Mouse (Mus musculus) testis, adult 2 months (tissue): Measurements from ENCODE around the gene Cd200. TPM values are rescaled to one million over a fixed set of nuclear protein-coding genes. Genes with fewer than 3 reads are reported as not detected.
"Not testable (repeated sequence)": the region's sequence is repeated elsewhere in the genome, so short reads cannot be mapped to it uniquely, and the experiment has no call there.

ENCODE experiments used
- H3K27ac ChIP-seq: fragments of 200-500 bp; 2 replicates; pipeline ENCODE4 v1.5.1; 2012; ENCODE audit warnings: low read depth, low read length; ENCODE audit not compliant: control insufficient read depth, insufficient read depth
- H3K27me3 ChIP-seq: fragments of 200-500 bp; 2 replicates; pipeline ENCODE4 v1.6.1; 2012; ENCODE audit warnings: mild to moderate bottlenecking, low read length, moderate library complexity; ENCODE audit not compliant: control insufficient read depth, insufficient read depth
- H3K36me3 ChIP-seq: fragments of 200-500 bp; 2 replicates; pipeline ENCODE4 v1.6.1; 2012; ENCODE audit warnings: mild to moderate bottlenecking, low read length; ENCODE audit not compliant: control insufficient read depth, insufficient read depth
- H3K4me1 ChIP-seq: fragments of 200-500 bp; 2 replicates; pipeline ENCODE4 v1.6.1; 2012; ENCODE audit warnings: low read length; ENCODE audit not compliant: control insufficient read depth, insufficient read depth
- H3K4me3 ChIP-seq: fragments of 200-500 bp; 2 replicates; pipeline ENCODE4 v1.5.1; 2012; ENCODE audit warnings: low read depth, mild to moderate bottlenecking, low read length, moderate library complexity, mixed read lengths; ENCODE audit not compliant: control insufficient read depth
- CTCF ChIP-seq: fragments of 200-500 bp; IDR thresholded peaks from 2 replicates; pipeline ENCODE4 v1.5.1; 2012; ENCODE audit warnings: low read depth, mild to moderate bottlenecking, inconsistent platforms, low read length, moderate library complexity; ENCODE audit not compliant: control insufficient read depth, insufficient read depth, insufficient replicate concordance
- POLR2A ChIP-seq: fragments of 200-500 bp; IDR thresholded peaks from 2 replicates; pipeline ENCODE4 v1.6.1; 2012; ENCODE audit warnings: low read depth, mild to moderate bottlenecking, inconsistent platforms, low read length, moderate library complexity; ENCODE audit not compliant: control insufficient read depth
- polyA plus RNA-seq: library from polyadenylated mRNA; depleted of rRNA; stranded (reverse); fragments of >200 nt; gene quantifications from 2 replicates; pipeline ENCODE4 v1.2.3, GENCODE M21; 2012; rRNA removed

Gene Cd200
- 15.9 and 16.2 TPM in 2 replicates for polyA plus RNA-seq

DNA sequence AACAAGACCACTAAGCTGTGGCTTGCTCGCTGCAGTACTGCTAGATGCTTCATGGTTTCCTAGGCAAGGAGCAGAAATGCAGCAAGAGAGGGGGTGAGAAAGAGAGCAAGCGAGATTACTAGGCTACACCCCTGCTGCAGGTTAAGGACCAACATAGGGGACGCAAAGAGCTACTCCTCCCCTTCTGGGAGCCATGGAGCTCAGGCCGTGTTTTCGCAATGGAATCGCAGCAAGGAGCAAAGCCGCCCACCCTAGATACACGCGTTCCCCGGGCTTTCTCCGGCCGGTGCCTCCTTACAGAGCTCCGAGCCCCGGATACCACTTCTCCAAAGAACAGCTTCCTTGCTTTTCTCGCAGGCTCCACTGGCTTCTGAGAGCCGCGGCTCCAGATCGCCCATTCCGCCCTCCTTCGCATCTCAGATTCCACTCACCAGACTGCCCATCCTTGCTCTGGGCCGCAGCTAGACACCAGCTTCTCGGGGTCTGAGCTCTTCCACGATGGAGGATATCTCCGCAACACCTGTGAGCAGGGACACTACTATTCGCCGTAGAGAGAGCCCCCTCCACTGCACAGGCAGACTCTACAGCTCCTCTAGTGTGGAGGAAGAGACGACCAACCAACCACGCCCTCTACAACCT, at the start of gene Cd200:
Gene Cd200 (minus strand): TSS at position 629 of the 639 bp plus-strand sequence.
- peak; percentile 29; the same call in 1 of the 2 replicates for TF ChIP-seq POLR2A
- no peak for TF ChIP-seq CTCF
- Histone ChIP-seq H3K27me3 (no peaks in the 10 kb centered on the region), H3K4me3 (peak within 1 kb of the TSS; percentile 87), H3K4me1 (peaks cover 5% of the 10 kb centered on the region; the same call in 1 of the 2 replicates), H3K27ac (peak within 1 kb of the TSS; percentile 84), H3K36me3 (no peaks in the 10 kb centered on the region)

DNA sequence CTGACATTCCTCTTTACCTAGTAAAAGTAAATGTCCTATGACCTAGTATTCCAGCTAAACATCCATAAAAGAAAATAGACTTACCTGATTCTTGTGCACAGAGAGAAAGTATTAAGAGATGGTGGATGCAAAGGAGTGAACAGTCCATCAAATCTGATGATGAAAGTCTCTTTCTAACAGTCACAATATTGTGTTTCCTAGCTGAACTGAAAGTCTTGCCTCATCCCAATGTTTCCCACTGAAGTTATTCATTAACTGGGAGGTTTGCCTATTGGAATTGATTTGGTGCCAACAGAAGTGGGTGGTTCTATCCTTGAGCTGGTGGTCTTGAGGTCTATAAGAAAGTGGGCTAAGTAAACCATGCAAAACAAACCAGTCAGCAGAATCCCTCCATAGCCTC, 45.9 kb upstream of the Cd200 start:
- TF ChIP-seq CTCF: no peak
- TF ChIP-seq POLR2A: no peak
- Histone ChIP-seq H3K27me3 (no peaks in the 10 kb centered on the region), H3K4me1 (no peaks in the 10 kb centered on the region), H3K36me3 (no peaks in the 10 kb centered on the region), H3K4me3 (no peak overlapping the region), H3K27ac (no peak overlapping the region)

DNA sequence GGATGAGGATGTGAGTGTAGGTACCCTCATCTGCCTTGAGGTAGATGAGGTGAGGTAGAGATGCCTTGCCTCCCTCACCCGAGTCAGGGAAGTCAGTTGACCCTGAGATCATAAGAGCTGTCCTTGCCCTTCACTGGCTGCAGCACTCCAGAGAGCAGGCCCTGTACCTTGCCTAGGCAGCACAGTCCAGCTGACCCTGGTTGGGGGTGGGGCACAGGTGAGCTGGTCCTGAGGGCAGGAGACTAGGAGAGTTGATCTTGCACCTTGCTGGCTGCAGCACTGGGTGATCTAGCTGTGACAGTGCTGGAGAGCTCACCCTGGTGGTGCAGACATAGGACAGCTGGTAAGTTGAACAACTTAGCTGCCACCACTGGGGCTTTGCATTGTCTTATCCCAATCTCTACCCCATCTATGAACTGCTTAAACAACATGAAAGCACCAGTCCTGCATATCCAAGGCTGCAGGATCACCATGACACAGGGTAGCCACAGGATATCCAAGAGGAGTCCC, 28.4 kb upstream of the Cd200 start:
- no peaks in the 10 kb centered on the region for H3K36me3 ChIP-seq
- no peak overlapping the region for H3K4me3 ChIP-seq
- no peak overlapping the region for H3K27ac ChIP-seq
- TF ChIP-seq POLR2A: no peak
- TF ChIP-seq CTCF: no peak
- no peaks in the 10 kb centered on the region for H3K4me1 ChIP-seq
- H3K27me3 ChIP-seq: no peaks in the 10 kb centered on the region

DNA sequence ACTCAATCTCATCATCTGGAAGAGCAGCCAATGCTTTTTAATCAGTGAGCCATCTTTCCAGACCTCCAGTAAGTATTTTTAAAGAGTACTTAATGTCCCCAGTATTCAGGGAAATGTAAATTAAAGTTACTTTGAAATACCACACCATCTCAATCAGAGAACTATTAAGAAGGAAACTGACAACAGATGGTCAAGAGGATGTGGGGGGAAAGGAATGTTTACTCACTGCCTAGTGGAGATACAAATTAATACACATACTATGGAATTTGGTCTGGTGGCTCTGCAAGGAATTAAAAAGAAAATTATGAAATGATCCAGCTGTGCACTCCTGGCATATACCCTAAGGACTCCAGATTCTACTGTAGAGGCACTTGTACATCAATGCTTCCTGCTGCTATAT, 26.7 kb upstream of the Cd200 start:
- TF ChIP-seq CTCF (no peak), POLR2A (no peak)
- H3K27ac ChIP-seq: no peak overlapping the region
- H3K27me3 ChIP-seq: no peaks in the 10 kb centered on the region
- no peak overlapping the region for H3K4me3 ChIP-seq
- no peaks in the 10 kb centered on the region for H3K36me3 ChIP-seq
- no peaks in the 10 kb centered on the region for H3K4me1 ChIP-seq

DNA sequence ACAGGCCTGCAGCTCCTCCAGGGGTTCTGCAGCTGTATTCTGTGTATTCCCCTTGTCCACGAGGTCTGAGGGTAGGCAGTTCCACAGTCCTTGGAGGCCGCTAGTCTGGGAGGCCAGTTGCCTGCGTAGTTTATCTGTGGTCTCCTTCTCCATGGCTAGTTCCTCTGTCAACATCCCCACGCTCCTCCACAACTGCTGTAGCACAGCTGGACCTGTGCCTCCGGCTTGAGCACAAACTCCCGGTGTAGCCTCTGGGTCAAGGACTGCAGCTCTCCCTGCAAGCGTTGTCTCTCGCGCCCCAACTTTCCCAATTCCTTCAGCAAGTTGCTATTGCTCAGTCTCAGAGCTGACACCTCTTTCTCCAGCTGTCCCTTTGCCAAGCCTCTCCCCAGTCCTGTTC, 18.8 kb upstream of the Cd200 start:
- TF ChIP-seq CTCF (no peak), POLR2A (no peak)
- no peak overlapping the region for H3K27ac ChIP-seq

DNA sequence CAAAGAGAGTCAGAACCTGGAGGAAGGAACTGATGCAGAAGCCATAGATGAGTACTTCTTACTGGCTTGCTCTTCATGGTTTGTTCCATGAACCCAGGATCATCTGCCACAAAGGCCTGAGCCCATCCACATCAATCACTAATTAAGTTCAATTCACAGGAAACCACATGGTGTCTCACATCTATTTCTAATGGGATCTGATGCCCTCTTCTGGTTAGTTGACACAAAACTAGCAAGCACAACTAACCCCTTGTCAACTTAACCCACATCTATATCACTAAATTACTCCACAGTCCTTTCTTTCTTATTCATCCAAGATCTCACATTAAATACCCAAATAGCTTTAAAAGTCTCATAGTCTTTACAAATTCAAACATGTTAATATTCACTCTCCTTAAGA, 4.6 kb upstream of the Cd200 start:
- no peak for TF ChIP-seq CTCF
- TF ChIP-seq POLR2A: no peak
- Histone ChIP-seq H3K27ac (no peak overlapping the region), H3K36me3 (no peaks in the 10 kb centered on the region), H3K27me3 (no peaks in the 10 kb centered on the region), H3K4me1 (peaks cover 3% of the 10 kb centered on the region; the same call in 1 of the 2 replicates), H3K4me3 (no peak overlapping the region)

More for the DNA sequence above, 18.8 kb upstream of the Cd200 start:
- no peaks in the 10 kb centered on the region for H3K27me3 ChIP-seq
- no peak overlapping the region for H3K4me3 ChIP-seq
- peaks cover 3% of the 10 kb centered on the region for H3K4me1 ChIP-seq
- H3K36me3 ChIP-seq: no peaks in the 10 kb centered on the region

DNA sequence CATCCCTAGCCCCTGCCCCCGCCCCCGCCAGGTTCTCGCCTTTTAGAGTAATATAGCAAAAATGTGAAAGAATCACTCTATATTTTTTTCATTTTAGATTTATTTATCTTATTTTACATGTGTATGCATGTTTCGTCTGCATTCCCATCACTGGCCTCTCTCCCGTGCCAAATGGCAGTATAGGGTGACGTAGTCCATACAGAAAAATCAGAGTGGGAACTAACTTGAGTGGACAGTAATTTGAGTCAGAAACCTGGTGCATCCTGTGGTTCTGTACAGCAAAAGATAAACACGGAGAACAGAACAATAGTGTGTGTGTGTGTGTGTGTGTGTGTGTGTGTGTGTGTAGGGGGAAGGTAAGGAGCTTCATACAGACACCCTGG, 202 bp upstream of the Cd200 start:
- not testable (repeated sequence) for H3K27ac ChIP-seq, H3K36me3 ChIP-seq, H3K27me3 ChIP-seq, H3K4me1 ChIP-seq, H3K4me3 ChIP-seq
